Mouse (Mus musculus) left cerebral cortex, adult 11 months (tissue): ENCODE results near the gene Kiss1r.
A peak's percentile ranks its signal among the peaks of the same experiment; 100 is the strongest.
"Not testable (repeated sequence)": the region's sequence is repeated elsewhere in the genome, so short reads cannot be mapped to it uniquely, and the experiment has no call there.

ENCODE experiments used
- DNase-seq: peaks from one replicate; pipeline ENCODE4 v3.0.0; 2022; ENCODE audit warnings: low spot score

Kiss1r gene

DNA sequence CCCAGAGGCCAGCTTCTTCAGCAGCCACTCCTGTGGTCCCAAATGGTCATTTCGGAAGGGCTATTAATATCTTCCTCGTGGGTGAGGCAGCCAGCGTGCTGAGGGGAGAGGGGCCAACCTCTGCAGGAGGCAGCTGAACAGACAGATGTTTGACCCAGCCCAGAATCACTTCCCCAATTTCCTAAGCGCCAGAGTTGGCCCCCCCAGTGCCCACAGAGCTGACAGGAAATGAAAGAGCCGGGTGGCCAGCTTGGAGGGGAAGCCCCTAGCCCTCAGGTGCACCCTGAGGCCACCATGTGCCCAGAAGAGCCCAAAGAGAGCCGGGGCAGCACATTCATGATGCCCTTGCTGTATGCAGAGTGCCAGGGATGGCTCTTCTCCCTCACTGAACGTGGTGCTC is 24.0 kb downstream of the Kiss1r start:
- no peak for DNase-seq

GRCm38 (mm10) chr10:79942988-79943387 is 26.2 kb downstream of the Kiss1r start:
- no peak for DNase-seq

- no peak for DNase-seq
Observed at GRCm38 (mm10) chr10:79943471-79943901, 26.7 kb downstream of the Kiss1r start.

DNA sequence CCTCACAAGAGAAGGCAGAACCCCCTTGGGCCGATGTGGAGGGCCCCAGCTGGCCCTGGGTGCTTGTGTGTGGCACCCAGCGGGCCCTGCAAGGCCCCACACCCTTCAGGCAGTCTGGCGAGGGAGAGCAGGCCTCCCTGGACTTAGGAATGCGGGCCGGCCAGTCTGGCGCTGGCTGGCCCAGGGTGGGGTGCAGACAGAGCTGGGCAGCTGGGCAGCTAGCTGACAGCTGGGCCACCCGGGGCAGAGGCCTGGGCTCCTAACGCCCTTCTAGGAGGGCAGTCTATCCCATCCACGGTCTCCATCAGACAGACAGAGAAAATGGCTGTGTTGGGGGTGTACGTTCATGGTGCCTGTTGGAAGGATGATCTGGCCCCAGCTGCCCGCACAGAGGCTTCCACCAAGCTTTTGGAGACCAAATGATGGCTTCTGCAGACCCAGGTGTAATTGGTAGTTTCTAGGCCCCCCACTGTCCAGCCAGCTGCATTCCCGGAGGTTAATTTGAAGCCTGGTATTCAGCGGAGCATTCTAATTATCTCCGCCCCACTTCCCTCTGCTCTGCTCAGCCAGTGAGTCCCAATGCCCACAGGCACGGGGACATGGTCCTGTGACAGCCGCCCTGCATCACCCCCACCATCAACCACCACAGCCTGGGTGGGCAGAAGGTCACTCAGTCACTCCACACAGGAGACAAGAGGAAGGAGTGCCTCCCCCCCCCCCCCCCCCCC is 28.9 kb downstream of the Kiss1r start:
- DNase-seq, result no peak

GRCm38 (mm10) chr10:79946752-79947322 is 30.1 kb downstream of the Kiss1r start:
- DNase-seq, result no peak

DNA sequence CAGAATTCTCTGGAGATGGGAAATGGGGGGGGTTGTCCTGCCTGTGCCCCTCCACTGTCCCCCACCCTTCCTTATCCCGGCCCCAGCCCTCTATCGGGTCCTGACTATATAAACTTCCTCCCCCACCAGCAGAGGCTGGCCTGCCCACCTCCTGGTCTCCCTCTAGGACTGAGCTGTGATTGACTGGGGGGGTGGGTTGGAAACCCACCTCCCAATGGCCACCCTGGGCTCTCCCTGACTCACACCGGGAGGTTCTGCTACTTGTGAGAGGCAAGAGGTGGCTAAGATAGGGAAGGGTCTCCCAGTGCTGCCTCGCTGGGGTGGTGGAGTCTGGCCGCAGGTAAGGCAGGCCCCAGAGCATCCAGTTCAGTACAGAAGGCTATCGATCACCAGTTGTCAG is 30.7 kb downstream of the Kiss1r start:
- no peak for DNase-seq

- no peak for DNase-seq
Observed at GRCm38 (mm10) chr10:79949873-79950272, 33.1 kb downstream of the Kiss1r start.

- no peak for DNase-seq
Observed at GRCm38 (mm10) chr10:79950661-79951060, 33.9 kb downstream of the Kiss1r start.

DNA sequence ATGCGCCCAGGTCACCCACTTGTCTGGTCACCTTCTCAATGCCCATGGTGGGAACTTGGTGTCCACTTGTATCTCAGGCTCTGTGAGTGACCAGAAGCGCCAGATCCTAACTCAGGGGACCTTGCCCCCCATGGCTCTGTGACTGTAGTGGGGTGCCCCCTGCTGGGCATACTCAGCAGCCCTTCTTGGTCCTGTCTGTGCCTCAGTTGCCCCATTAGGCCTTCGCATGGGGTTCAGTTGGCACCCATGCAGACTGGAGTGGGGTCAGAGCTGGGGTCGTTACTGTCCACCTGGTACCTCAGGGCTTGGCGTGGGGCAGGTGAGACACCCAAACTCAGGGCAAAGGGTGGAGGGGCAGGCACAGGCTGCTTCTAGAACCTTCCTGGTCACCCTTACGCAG is 37.2 kb downstream of the Kiss1r start:
- no peak for DNase-seq

DNA sequence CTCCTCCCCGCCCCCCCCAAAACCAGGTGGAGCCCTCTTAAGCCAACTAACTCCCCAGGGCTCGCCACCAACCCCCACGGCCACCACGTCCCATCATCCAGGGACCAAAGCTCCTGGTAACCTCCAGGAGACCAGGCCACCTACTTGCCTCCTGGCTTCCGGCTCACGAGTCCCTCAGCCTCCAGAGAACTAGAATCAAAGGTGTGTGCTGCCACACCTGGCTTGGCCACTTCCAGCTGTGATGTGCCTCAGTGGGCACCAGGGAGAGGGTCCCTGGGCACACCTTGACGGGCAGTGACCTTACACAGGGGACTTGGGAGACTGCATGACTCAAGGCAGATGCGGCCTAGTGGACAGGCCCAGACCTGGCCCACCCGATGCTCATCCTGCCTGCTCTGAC is 38.9 kb downstream of the Kiss1r start:
- DNase-seq, result no peak

DNA sequence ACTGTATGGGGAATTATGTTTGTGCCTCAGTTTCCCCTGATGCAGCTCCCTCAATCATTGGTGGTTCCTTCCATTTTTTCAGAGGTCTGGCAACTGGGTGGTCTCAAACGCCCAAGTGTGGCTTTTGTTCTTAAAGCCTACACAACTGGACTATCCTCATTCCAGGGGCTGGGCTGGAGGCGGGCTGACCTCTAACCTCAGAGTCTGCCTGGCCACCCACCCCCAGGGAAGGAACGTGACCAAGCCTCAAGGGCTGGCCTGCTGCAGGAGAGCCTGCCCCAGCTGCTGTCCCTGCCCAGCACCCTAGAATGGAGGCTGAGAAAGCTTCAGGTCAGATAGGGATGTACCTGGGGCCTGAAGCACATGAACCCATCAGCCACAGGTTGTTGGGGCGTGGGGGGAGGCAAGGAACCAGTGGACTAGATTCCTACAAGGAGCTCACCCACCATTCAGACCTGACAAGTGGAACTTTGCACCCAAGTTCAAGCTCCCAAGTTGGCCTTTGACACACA is 39.9 kb downstream of the Kiss1r start:
- DNase-seq, result no peak

- no peak for DNase-seq
Observed at GRCm38 (mm10) chr10:79958140-79958816, 41.5 kb downstream of the Kiss1r start.

- not testable (repeated sequence) for DNase-seq
Observed at GRCm38 (mm10) chr10:79959412-79959811, 42.6 kb downstream of the Kiss1r start.

GRCm38 (mm10) chr10:79959847-79960601 is 43.3 kb downstream of the Kiss1r start, which contains the start of gene Wdr18:
Wdr18 (plus strand) TSS chr10:79960152.
- peak; percentile 99 for DNase-seq

- no peak for DNase-seq
Observed at GRCm38 (mm10) chr10:79960671-79961294, 44.0 kb downstream of the Kiss1r start.

- DNase-seq, result no peak
Observed at GRCm38 (mm10) chr10:79964727-79965126, 48.0 kb downstream of the Kiss1r start.

- DNase-seq, result no peak
Observed at GRCm38 (mm10) chr10:79965325-79965724, 48.6 kb downstream of the Kiss1r start.

DNA sequence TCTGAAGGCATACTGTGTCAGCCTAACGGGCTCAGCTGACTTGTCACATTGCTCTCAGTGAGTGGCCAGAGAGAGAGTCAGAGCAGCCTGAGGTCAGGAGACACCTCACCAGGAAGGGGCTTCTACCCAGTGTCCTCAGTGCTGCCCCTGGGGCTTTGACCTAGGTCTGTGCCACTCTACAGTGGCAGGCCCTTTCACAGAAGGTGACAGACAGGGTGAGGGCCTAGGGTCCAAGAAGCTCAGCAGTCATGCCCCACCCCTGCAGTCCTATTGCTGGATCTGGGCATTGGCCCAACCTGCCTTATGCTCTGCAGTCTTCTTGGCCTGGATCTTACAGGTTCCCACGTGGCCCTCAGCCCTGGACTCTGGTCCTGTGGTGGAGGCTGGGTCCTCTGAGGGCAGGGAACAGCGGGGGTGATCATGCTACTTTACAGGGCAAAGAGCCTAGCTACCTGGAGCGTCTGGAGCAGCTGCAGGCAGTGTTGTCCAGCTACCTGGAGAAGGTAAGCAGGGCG is 50.2 kb downstream of the Kiss1r start:
- DNase-seq, result no peak

DNA sequence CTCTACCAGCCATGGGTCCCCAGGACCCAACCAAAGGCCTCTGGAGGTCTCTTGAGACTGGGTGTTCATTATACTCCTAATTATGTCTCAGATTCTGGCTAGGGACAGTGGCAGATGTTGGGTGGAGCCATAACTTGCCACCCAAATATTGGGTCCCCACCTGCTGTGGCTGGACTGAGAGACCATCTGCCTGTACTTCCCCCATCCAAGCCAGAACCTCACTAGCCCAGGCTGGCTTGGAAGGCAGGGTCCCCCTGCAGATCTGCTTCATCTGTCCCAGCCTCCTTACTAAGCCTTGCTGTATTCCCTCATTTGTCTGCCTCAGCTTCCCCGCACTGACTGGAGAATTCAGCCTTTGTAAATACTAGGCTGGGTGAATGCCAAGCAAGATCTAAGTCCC is 51.4 kb downstream of the Kiss1r start:
- no peak for DNase-seq

DNA sequence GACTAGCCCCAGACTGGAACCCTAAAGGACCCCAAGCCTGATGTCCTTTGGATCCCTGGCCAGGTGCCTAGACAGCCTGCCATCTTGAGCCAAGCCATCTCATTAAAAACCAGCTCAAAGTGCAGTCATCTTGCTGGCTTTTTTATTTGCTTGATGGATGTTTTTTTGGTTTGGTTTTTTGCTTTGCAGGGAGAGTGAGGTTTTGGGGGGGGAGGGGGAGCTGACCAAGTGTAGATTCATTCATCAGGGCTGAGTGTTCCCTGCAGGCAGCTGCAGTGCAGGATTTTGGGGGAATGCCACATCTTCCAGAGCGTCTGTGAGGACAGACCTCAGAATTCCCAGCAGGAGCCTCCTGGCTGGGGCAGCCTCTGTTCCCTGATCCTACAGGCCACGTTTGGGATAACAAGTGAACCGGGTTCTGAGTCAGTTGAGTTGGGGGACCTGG is 52.4 kb downstream of the Kiss1r start:
- DNase-seq, result no peak

DNA sequence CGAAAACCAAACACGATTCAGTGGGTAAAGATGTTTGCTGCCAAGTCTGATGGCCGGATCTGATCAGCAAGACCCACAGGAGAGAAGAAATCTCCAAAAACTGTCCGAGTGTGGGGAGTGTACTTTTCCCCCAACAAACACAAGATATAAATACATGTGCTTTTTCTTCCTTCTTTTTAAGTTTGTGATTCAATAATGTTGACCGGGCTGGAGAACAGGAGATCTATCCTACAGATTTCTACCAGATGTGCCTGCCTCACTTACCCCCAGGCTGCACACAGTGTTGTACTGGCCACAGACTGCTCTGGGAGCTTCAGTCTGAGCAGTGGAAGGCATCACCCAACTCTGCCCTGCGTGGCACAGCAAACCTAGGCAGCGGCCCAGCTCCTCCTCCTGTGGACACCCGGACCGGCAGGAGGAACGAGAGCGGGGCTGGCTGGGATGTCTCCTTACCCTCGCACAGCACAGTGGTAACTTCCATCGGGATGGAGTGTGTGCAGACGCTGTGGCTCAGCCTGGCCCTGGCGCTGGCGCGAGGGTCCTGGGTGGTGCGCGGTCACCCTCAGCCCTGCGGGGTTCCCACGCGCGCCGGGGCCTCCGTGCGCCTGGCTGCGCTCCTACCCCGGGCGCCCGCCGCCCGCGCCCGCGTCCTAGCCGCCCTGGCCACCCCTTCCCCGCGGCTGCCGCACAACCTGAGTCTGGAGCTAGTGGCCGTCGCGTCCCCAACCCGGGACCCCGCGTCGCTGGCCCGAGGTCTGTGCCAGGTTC is 53.8 kb downstream of the Kiss1r start, which contains the start of gene Grin3b:
Gene Grin3b, plus strand, starts transcription at position 301 of the 768 bp plus-strand sequence.
- no peak for DNase-seq
